Mouse (Mus musculus): ENCODE results near the gene Xpot. TPM values are rescaled to one million over a fixed set of nuclear protein-coding genes. Genes with fewer than 3 reads are reported as not detected.

The Xpot gene
- 38.4 and 54.1 TPM in 2 replicates for polyA plus RNA-seq (2012; rRNA removed; ENCODE audit: low replicate concordance)

GRCm38 (mm10) chr10:121626186-121626882 lies at the start of gene Xpot:
Xpot (minus strand) TSS chr10:121626332.

DNA sequence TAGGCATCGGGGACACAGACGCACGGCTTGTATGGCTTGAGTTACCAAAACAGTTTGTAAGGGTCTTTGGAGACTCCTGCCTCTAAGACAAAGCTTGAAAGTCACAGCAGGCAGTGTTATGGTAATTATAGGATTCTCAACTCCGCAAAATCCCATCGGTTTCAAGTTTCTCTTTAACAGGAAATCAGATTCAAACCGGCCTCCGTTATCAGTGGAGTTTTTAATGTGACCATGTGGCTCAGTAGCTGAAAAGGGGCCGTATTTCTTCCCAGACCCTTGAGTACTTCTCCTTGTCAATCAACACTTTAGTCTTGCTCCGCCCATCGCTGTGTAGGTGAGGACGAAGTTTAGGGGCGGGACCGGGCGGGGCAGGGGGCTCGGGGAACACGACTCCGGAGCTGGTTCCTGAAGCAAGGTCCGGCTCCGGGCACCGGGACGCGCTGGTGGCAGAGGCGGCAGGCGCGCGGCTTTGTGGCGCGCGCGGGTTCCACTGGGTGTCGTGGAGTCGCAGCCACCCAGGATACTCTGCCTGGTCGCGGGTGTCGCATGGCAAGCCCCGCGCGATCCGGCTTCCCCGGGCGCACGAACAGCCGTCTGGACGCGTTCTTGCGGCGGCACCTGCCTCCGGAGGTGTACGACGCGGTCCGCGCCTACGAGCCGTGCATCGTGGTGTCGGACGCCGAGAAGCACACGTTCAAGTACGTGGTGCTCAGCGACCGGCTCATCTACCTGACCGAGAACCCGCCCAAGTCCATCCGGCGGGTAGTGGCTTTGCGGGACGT lies 15.3 kb upstream of the Xpot start, which contains the start of gene D930020B18Rik:
Gene D930020B18Rik, plus strand, starts transcription at position 317 of the 782 bp plus-strand sequence.

DNA sequence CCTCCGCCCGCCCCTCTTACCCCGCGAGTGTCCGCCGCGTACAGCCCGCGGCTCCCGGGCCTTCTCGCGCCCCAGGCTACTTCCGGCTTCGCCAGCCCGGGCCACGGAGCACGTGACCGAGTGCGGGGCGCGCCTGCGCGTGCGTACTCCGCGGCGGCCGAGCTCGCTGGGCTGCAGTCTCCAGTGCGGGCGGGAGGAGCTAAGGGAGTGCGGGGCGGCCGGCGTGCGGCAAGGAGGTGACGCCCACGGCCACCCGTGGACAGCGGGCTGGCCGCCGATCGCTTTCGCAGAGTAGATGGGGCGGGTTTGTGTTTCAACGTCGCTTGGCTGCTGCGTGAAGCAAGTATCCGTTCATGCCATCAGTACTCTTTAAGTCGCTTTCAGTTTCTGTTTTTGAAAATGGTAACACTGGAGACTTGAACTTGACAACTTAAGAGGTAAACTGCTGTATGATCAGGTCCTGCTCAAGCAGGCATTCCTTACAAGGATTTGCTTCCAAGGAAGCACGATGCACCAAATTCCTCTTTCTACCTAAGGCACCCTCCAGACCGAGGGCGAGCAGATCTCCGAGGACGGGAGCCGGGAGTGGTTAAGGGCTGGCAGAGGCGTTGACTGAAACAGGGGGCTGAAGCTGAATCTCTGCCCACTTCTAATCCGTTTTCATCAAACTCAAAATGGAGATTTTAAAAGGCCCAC lies 39.3 kb downstream of the Xpot start, which contains the start of gene Tbk1:
Gene Tbk1, minus strand, starts transcription at position 113 of the 696 bp plus-strand sequence.

Other genes with a start within 250 kb of the Xpot start
- gene Rassf3, start 150.0 kb downstream of the Xpot start, polyA plus RNA-seq (2012; rRNA removed; ENCODE audit: low replicate concordance) = 14.0 and 19.6 TPM in 2 replicates
- gene Tbk1, start 39.5 kb downstream of the Xpot start, polyA plus RNA-seq (2012; rRNA removed; ENCODE audit: low replicate concordance) = 3.6 and 5.2 TPM in 2 replicates
- gene D930020B18Rik, start 15.3 kb upstream of the Xpot start, polyA plus RNA-seq (2012; rRNA removed; ENCODE audit: low replicate concordance) = 0.14 and 1.1 TPM in 2 replicates
- gene BC048403, start 113.6 kb upstream of the Xpot start, polyA plus RNA-seq (2012; rRNA removed; ENCODE audit: low replicate concordance) = 2.0 and 4.7 TPM in 2 replicates

Measured in duodenum, adult 2 months (tissue).